Mouse (Mus musculus) urinary bladder, postnatal 4 days (tissue): Measurements from ENCODE around the gene Olfr1179.
"Not testable (repeated sequence)": the region's sequence is repeated elsewhere in the genome, so short reads cannot be mapped to it uniquely, and the experiment has no call there.

Experiments used
- DNase-seq, 2 experiments: peaks; one replicate each; pipeline ENCODE4 v3.0.0; 2021 to 2022; ENCODE audit warnings: low spot score in 2 of 2

Gene Olfr1179

DNA sequence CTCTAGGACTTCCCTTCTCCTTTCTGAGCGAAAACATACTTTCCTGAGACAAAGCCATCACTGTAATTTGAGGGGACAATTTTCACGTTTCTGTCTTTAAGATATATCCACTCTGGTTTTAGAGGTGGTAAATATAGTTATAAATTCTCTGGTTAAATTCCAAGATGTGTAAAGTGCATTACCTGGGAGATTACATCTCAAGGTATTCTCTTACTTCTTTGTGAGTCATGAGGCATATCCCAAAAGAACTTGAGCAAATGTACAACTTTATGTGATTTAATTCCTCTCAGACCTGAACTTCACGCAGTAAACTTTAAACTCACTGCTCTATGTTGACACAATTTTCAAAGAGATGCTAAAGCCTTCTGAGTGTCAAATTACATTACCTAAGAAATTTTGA lies at the start of gene Olfr1179:
Olfr1179 (minus strand) TSS at position 101 of the 400 bp plus-strand sequence.
- no peak for DNase-seq

DNA sequence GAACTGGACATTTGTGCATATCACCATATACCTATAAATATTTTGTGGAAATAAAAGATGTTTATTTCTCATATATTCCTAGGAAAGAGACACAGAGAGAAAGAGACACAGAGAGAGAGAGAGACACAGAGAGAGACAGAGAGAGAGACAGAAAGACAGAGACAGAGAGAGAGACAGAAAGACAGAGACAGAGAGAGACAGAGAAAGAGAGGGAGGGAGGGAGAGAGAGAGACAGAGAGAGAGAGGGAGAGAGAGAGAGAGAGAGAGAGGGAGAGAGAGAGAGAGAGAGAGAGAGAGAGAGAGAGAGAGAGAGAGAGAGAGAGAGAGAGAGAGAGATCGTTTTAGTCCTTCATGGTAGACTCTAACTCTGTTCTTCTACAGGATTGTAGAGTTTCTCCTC lies 48.3 kb upstream of the Olfr1179 start, which contains the start of gene Olfr1183:
Olfr1183 (plus strand) TSS at position 301 of the 400 bp plus-strand sequence.
- DNase-seq, result not testable (repeated sequence)

- no peak for DNase-seq
These were observed 42.8 kb upstream of the Olfr1179 start, which contains the start of gene Gm13757 for GRCm38 (mm10) chr2:88449031-88449430. Gene Gm13757 (minus strand): TSS chr2:88449131.

GRCm38 (mm10) chr2:88426071-88426470 lies 19.8 kb upstream of the Olfr1179 start, which contains the start of gene Olfr1181:
Gene Olfr1181 (minus strand): TSS chr2:88426171.
- DNase-seq, result no peak

- DNase-seq, result no peak
These were observed 12.8 kb upstream of the Olfr1179 start, which contains the start of gene Olfr1180 for GRCm38 (mm10) chr2:88419051-88419450. Gene Olfr1180 (minus strand): TSS chr2:88419151.

GRCm38 (mm10) chr2:88386762-88387161 lies 19.5 kb downstream of the Olfr1179 start, which contains the start of gene Olfr1178:
Gene Olfr1178 (plus strand): TSS chr2:88387062.
- DNase-seq, result no peak

GRCm38 (mm10) chr2:88356304-88356703 lies 49.9 kb downstream of the Olfr1179 start:
- DNase-seq, result no peak
